Mouse (Mus musculus) MEL (cell line): ENCODE results near the gene Ubp1. TPM values are rescaled to one million over a fixed set of nuclear protein-coding genes. Genes with fewer than 3 reads are reported as not detected.

Source experiments
- DNase-seq: peaks from one replicate; pipeline ENCODE4 v3.0.0; 2011; ENCODE audit warnings: low read depth, low spot score
- H3K27ac ChIP-seq: 2 replicates; pipeline ENCODE4 v1.5.1; 2012; ENCODE audit warnings: low read depth, mild to moderate bottlenecking, control low read depth, low read length, moderate library complexity; ENCODE audit not compliant: control insufficient read depth
- H3K27me3 ChIP-seq, 2 experiments: fragments of 150-350 bp in 1 of 2; sonication (generic) in 1 of 2; 2 replicates each; pipeline ENCODE4 v1.6.1; 2012; ENCODE audit warnings: low read length in 2 of 2, mild to moderate bottlenecking in 2 of 2, improper control_type of control experiment in 1 of 2, moderate library complexity in 1 of 2; ENCODE audit not compliant: insufficient read depth in 2 of 2, control insufficient read depth in 1 of 2
- H3K36me3 ChIP-seq, 2 experiments: 2 replicates each; pipeline ENCODE4 v1.6.1; 2012 to 2014; ENCODE audit warnings: low read length in 2 of 2, improper control_type of control experiment in 1 of 2, inconsistent platforms in 1 of 2, mild to moderate bottlenecking in 1 of 2; ENCODE audit not compliant: insufficient read depth in 2 of 2, control insufficient read depth in 1 of 2
- H3K4me1 ChIP-seq, 2 experiments: fragments of 150-350 bp in 1 of 2; sonication (generic) in 1 of 2; 2 replicates each; pipeline ENCODE4 v1.6.1; 2012; ENCODE audit warnings: low read length in 2 of 2, improper control_type of control experiment in 1 of 2, mild to moderate bottlenecking in 1 of 2; ENCODE audit not compliant: insufficient read depth in 2 of 2, control insufficient read depth in 1 of 2
- H3K4me3 ChIP-seq, 2 experiments: fragments of 150-350 bp in 1 of 2; sonication (generic) in 1 of 2; 2 replicates each; pipeline ENCODE4 v1.5.1; 2012; ENCODE audit warnings: low read depth in 2 of 2, low read length in 2 of 2, mild to moderate bottlenecking in 2 of 2, moderate library complexity in 2 of 2, control low read depth in 1 of 2, improper control_type of control experiment in 1 of 2; ENCODE audit not compliant: control insufficient read depth in 1 of 2, insufficient read depth in 1 of 2
- H3K79me2 ChIP-seq: 2 replicates; pipeline ENCODE4 v1.6.1; 2012; ENCODE audit warnings: mild to moderate bottlenecking, low read length, moderate library complexity; ENCODE audit not compliant: control insufficient read depth, poor library complexity, insufficient read depth
- H3K9ac ChIP-seq: 2 replicates; pipeline ENCODE4 v1.6.1; 2012; ENCODE audit warnings: low read depth, mild to moderate bottlenecking, control low read depth, low read length, moderate library complexity; ENCODE audit not compliant: control insufficient read depth, poor library complexity, severe bottlenecking
- H3K9me3 ChIP-seq: fragments of 150-350 bp; sonication (generic); replicated peaks from 2 replicates; pipeline ENCODE4 v1.6.1; 2012; ENCODE audit warnings: mild to moderate bottlenecking, low read length, improper control_type of control experiment, moderate library complexity; ENCODE audit not compliant: insufficient read depth
- BHLHE40 ChIP-seq: IDR thresholded peaks from 2 replicates; pipeline ENCODE4 v1.6.1; 2012; ENCODE audit warnings: low read depth, mild to moderate bottlenecking, inconsistent platforms, low read length, improper control_type of control experiment, borderline replicate concordance
- CHD1 ChIP-seq: IDR thresholded peaks from 2 replicates; pipeline ENCODE4 v1.6.1; 2012; ENCODE audit warnings: low read depth, mild to moderate bottlenecking, inconsistent platforms, low read length, improper control_type of control experiment
- CHD2 ChIP-seq: IDR thresholded peaks from 2 replicates; pipeline ENCODE4 v1.6.1; 2011; ENCODE audit warnings: low read length, improper control_type of control experiment
- CTCF ChIP-seq, 3 experiments: IDR thresholded peaks in 2 of 3; conservative IDR thresholded peaks in 1 of 3; 2 replicates each; pipeline ENCODE4 v1.5.1; 2011 to 2012; ENCODE audit warnings: low read length in 3 of 3, low read depth in 2 of 3, mild to moderate bottlenecking in 2 of 3, improper control_type of control experiment in 1 of 3, inconsistent platforms in 1 of 3, mixed read lengths in 1 of 3, moderate library complexity in 1 of 3; ENCODE audit not compliant: control insufficient read depth in 1 of 3, insufficient read depth in 1 of 3, poor library complexity in 1 of 3, severe bottlenecking in 1 of 3
- ELF1 ChIP-seq: IDR thresholded peaks from 2 replicates; pipeline ENCODE4 v1.6.1; 2014; ENCODE audit warnings: low read depth, mild to moderate bottlenecking, inconsistent platforms, low read length, improper control_type of control experiment, moderate library complexity
- EP300 ChIP-seq, 2 experiments: IDR thresholded peaks; 2 replicates each; pipeline ENCODE4 v1.6.1; 2011; ENCODE audit warnings: improper control_type of control experiment in 2 of 2, low read length in 2 of 2, low read depth in 1 of 2, mild to moderate bottlenecking in 1 of 2
- GATA1 ChIP-seq: IDR thresholded peaks from 2 replicates; pipeline ENCODE4 v1.6.1; 2011; ENCODE audit warnings: low read depth, low read length, improper control_type of control experiment
- JUND ChIP-seq: IDR thresholded peaks from 2 replicates; pipeline ENCODE4 v1.6.1; 2011; ENCODE audit warnings: low read depth, mild to moderate bottlenecking, improper control_type of control experiment, low read length
- MAFK ChIP-seq: IDR thresholded peaks from 2 replicates; pipeline ENCODE4 v1.6.1; 2011; ENCODE audit warnings: low read depth, mild to moderate bottlenecking, low read length, improper control_type of control experiment, borderline replicate concordance
- MAX ChIP-seq: IDR thresholded peaks from 2 replicates; pipeline ENCODE4 v1.6.1; 2011; ENCODE audit warnings: low read length, improper control_type of control experiment
- MAZ ChIP-seq: IDR thresholded peaks from 2 replicates; pipeline ENCODE4 v1.6.1; 2012; ENCODE audit warnings: low read depth, mild to moderate bottlenecking, inconsistent platforms, low read length, improper control_type of control experiment
- MYB ChIP-seq: IDR thresholded peaks from 2 replicates; pipeline ENCODE4 v1.6.1; 2011; ENCODE audit warnings: mild to moderate bottlenecking, low read depth, low read length, improper control_type of control experiment
- POLR2AphosphoS2 ChIP-seq: IDR thresholded peaks from 2 replicates; pipeline ENCODE4 v1.6.1; 2011; ENCODE audit warnings: low read length, improper control_type of control experiment
- POLR2AphosphoS5 ChIP-seq: IDR thresholded peaks from 2 replicates; pipeline ENCODE4 v1.6.1; 2012; ENCODE audit warnings: low read depth, borderline replicate concordance, mild to moderate bottlenecking, inconsistent platforms, low read length, moderate library complexity, mixed read lengths
- RAD21 ChIP-seq: IDR thresholded peaks from 2 replicates; pipeline ENCODE4 v1.6.1; 2011; ENCODE audit warnings: mild to moderate bottlenecking, low read depth, low read length, improper control_type of control experiment
- TCF12 ChIP-seq: IDR thresholded peaks from 2 replicates; pipeline ENCODE4 v1.6.1; 2014; ENCODE audit warnings: low read depth, mild to moderate bottlenecking, inconsistent platforms, low read length, improper control_type of control experiment, moderate library complexity
- UBTF ChIP-seq: IDR thresholded peaks from 2 replicates; pipeline ENCODE4 v1.6.1; 2012; ENCODE audit warnings: low read depth, mild to moderate bottlenecking, inconsistent platforms, low read length, improper control_type of control experiment, moderate library complexity, borderline replicate concordance; ENCODE audit not compliant: insufficient read depth
- USF1 ChIP-seq: IDR thresholded peaks from 2 replicates; pipeline ENCODE4 v1.6.1; 2014; ENCODE audit warnings: low read depth, mild to moderate bottlenecking, inconsistent platforms, low read length, improper control_type of control experiment, moderate library complexity
- USF2 ChIP-seq, 2 experiments: IDR thresholded peaks; 2 replicates each; pipeline ENCODE4 v1.6.1; 2011 to 2012; ENCODE audit warnings: improper control_type of control experiment in 2 of 2, low read length in 2 of 2, borderline replicate concordance in 1 of 2, inconsistent platforms in 1 of 2, low read depth in 1 of 2, mild to moderate bottlenecking in 1 of 2; ENCODE audit not compliant: insufficient read depth in 1 of 2
- ZC3H11A ChIP-seq: IDR thresholded peaks from 2 replicates; pipeline ENCODE4 v1.6.1; 2012; ENCODE audit warnings: low read depth, mild to moderate bottlenecking, inconsistent platforms, low read length, improper control_type of control experiment
- ZNF384 ChIP-seq: IDR thresholded peaks from 2 replicates; pipeline ENCODE4 v1.6.1; 2012; ENCODE audit warnings: low read depth, mild to moderate bottlenecking, inconsistent platforms, low read length, improper control_type of control experiment
- polyA plus RNA-seq, 2 experiments: library from polyadenylated mRNA; stranded (reverse) in 1 of 2; unstranded in 1 of 2; fragments of >175 nt in 1 of 2; fragments of >200 nt in 1 of 2; gene quantifications; 2 replicates each; pipeline versions ENCODE4 v1.2.1 to v1.2.4; 2012; ENCODE audit warnings: low replicate concordance in 2 of 2, low read depth in 1 of 2; ENCODE audit not compliant: insufficient read length in 2 of 2, insufficient read depth in 1 of 2, missing spikeins in 1 of 2
- total RNA-seq: library from RNA; depleted of rRNA; stranded (reverse); fragments of 300-350 nt; gene quantifications from 2 replicates; pipeline ENCODE4 v1.2.3, GENCODE M21; 2012

Ubp1 gene
- total and polyA plus RNA-seq, 3 experiments: 46.4 to 95.5 (median 60.8) TPM

GRCm38 (mm10) chr9:113930534-113931374 is at the start of gene Ubp1 (continued):
- TF ChIP-seq MAX (peak; percentile 95), ZNF384 (no peak), POLR2AphosphoS2 (peak; percentile 60; the same call in 1 of the 2 replicates), BHLHE40 (no peak), MAZ (no peak; the same call in 1 of the 2 replicates)

- H3K36me3 ChIP-seq: peaks cover 0 to 11% of the 10 kb centered on the region in 2 experiments; a peak in 2 of 4 replicates
- H3K9me3 ChIP-seq: no peaks in the 10 kb centered on the region
- H3K4me3 ChIP-seq: no peak overlapping the region
- H3K79me2 ChIP-seq: no peaks in the 10 kb centered on the region
- peaks cover 0 to 3% of the 10 kb centered on the region in 2 experiments; a peak in 1 of 4 replicates for H3K4me1 ChIP-seq
- no peak for TF ChIP-seq MAX
- TF ChIP-seq CHD1: no peak
- TF ChIP-seq RAD21: no peak
- no peak for TF ChIP-seq USF2 (IDR thresholded peaks at IDR 0.05; ENCODE audit: borderline replicate concordance in 1 of 2, insufficient read depth in 1 of 2, low read depth in 1 of 2, low read length in 2 of 2)
- TF ChIP-seq GATA1: no peak
- TF ChIP-seq CHD2: no peak
- TF ChIP-seq UBTF: no peak
- TF ChIP-seq USF1: no peak
- no peak for TF ChIP-seq JUND
- TF ChIP-seq EP300 (IDR thresholded peaks at IDR 0.05; ENCODE audit: low read depth in 1 of 2, low read length in 2 of 2): no peak
- TF ChIP-seq POLR2AphosphoS5: no peak
- no peak for TF ChIP-seq MAZ
- TF ChIP-seq TCF12: no peak
- no peak for TF ChIP-seq MYB
- no peak for TF ChIP-seq MAFK
- no peak for TF ChIP-seq CTCF (IDR thresholded peaks at IDR 0.05 in 2 of 3, conservative IDR thresholded peaks at IDR 0.05 in 1 of 3; ENCODE audit: control insufficient read depth in 1 of 3, insufficient read depth in 1 of 3, low read depth in 2 of 3, low read length in 3 of 3, poor library complexity in 1 of 3, severe bottlenecking in 1 of 3)
- TF ChIP-seq ELF1: no peak
- no peak for TF ChIP-seq ZC3H11A
- TF ChIP-seq, all 39 proteins: peak for 0
- Histone ChIP-seq H3K27me3 (no peaks in the 10 kb centered on the region), H3K27ac (no peak overlapping the region), H3K9ac (no peak overlapping the region)
- no peak for DNase-seq
Measured at GRCm38 (mm10) chr9:113894903-113895302, 35.8 kb upstream of the Ubp1 start.
